Mouse (Mus musculus) forebrain, embryonic 11.5 days (tissue): ENCODE measurements around the gene Pde10a. TPM values are rescaled to one million over a fixed set of nuclear protein-coding genes. Genes with fewer than 3 reads are reported as not detected.

Experiments
- ATAC-seq: fragments of 200-750 bp; cut with Nextera tagmentation; replicated peaks from 2 replicates; pipeline ENCODE4 v1.8.0; 2017; ENCODE audit warnings: moderate TSS enrichment; ENCODE audit not compliant: low FRiP score
- DNase-seq: peaks from one replicate; pipeline ENCODE4 v3.0.0-alpha.2; 2017; ENCODE audit warnings: low spot score
- H3K27ac ChIP-seq: fragments of 300-500 bp; sonication (generic); 2 replicates; pipeline ENCODE4 v1.5.1; 2014; ENCODE audit warnings: low read depth, low read length
- H3K27me3 ChIP-seq: fragments of 300-500 bp; sonication (generic); 2 replicates; pipeline ENCODE4 v1.6.1; 2014; ENCODE audit warnings: mild to moderate bottlenecking, low read length, mixed read lengths; ENCODE audit not compliant: control insufficient read depth, insufficient read depth
- H3K36me3 ChIP-seq: fragments of 300-500 bp; sonication (generic); 2 replicates; pipeline ENCODE4 v1.6.1; 2014; ENCODE audit warnings: mild to moderate bottlenecking, low read length, moderate library complexity, mixed read lengths; ENCODE audit not compliant: control insufficient read depth, insufficient read depth
- H3K4me1 ChIP-seq: fragments of 300-500 bp; sonication (generic); replicated peaks from 2 replicates; pipeline ENCODE4 v1.6.1; 2014; ENCODE audit warnings: low read length, mixed read lengths; ENCODE audit not compliant: control insufficient read depth, insufficient read depth
- H3K4me2 ChIP-seq: fragments of 300-500 bp; sonication (generic); 2 replicates; pipeline ENCODE4 v1.6.1; 2014; ENCODE audit warnings: low read depth, mild to moderate bottlenecking, low read length, moderate library complexity, mixed read lengths; ENCODE audit not compliant: severe bottlenecking
- H3K4me3 ChIP-seq: fragments of 300-500 bp; sonication (generic); 2 replicates; pipeline ENCODE4 v1.5.1; 2014; ENCODE audit warnings: low read depth, low read length
- H3K9ac ChIP-seq: fragments of 300-500 bp; sonication (generic); 2 replicates; pipeline ENCODE4 v1.6.1; 2014; ENCODE audit warnings: low read length
- H3K9me3 ChIP-seq: fragments of 300-500 bp; sonication (generic); 2 replicates; pipeline ENCODE4 v1.6.1; 2016; ENCODE audit warnings: low read length, mixed read lengths; ENCODE audit not compliant: control insufficient read depth
- WGBS: fragments of 180-500 bp; shearing (Covaris S2); extraction: QIAGEN DNeasy Blood & Tissue Kit; methylation state at CpG from one replicate; pipeline ENCODE4 v1.1.7; 2014; 5-methylcytosine and 5-hydroxymethylcytosine counted together
- polyA plus RNA-seq: library from polyadenylated mRNA; unstranded; fragments of >200 nt; fragmentation: Nextera tagmentation; extraction: Ambion mirVana; gene quantifications from 2 replicates; pipeline ENCODE4 v1.2.1, GENCODE M21; 2014

Gene Pde10a
- polyA plus RNA-seq, 1 experiment from 2014 or later, result 9.0 TPM

GRCm38 (mm10) chr17:8580360-8580759 lies 55.2 kb downstream of the Pde10a start:
- ATAC-seq, result no peak

GRCm38 (mm10) chr17:8581579-8581978 lies 56.4 kb downstream of the Pde10a start:
- Histone ChIP-seq H3K36me3 (no peaks in the 10 kb centered on the region), H3K27ac (no peak overlapping the region), H3K9ac (no peak overlapping the region), H3K27me3 (no peaks in the 10 kb centered on the region), H3K4me1 (no peaks in the 10 kb centered on the region), H3K9me3 (no peaks in the 10 kb centered on the region), H3K4me3 (no peak overlapping the region), H3K4me2 (no peak overlapping the region)
- DNase-seq, result no peak
- 79% methylated on average over 8 of the region's 8 CpGs for WGBS
- no peak for ATAC-seq

More at GRCm38 (mm10) chr17:8580360-8580759, 55.2 kb downstream of the Pde10a start:
- DNase-seq, result no peak
- no peak overlapping the region for H3K9ac ChIP-seq
- H3K27me3 ChIP-seq, result no peaks in the 10 kb centered on the region
- WGBS, result 68% methylated on average over 3 of the region's 3 CpGs
- H3K27ac ChIP-seq, result no peak overlapping the region
- no peak overlapping the region for H3K4me2 ChIP-seq
- H3K4me1 ChIP-seq, result no peaks in the 10 kb centered on the region
- H3K36me3 ChIP-seq, result no peaks in the 10 kb centered on the region
- no peak overlapping the region for H3K4me3 ChIP-seq
- H3K9me3 ChIP-seq, result no peaks in the 10 kb centered on the region

GRCm38 (mm10) chr17:8592427-8593277 lies 67.5 kb downstream of the Pde10a start:
- Histone ChIP-seq H3K9me3 (no peaks in the 10 kb centered on the region), H3K4me2 (peak overlapping the region; percentile 53), H3K9ac (peak overlapping the region; percentile 44), H3K4me1 (no peaks in the 10 kb centered on the region), H3K4me3 (peak overlapping the region; percentile 22; the same call in 1 of the 2 replicates), H3K27ac (no peak overlapping the region), H3K36me3 (no peaks in the 10 kb centered on the region), H3K27me3 (no peaks in the 10 kb centered on the region)
- DNase-seq, result peak; percentile 81
- 20% methylated on average over 22 of the region's 22 CpGs for WGBS
- peak; percentile 58; the same call in 1 of the 2 replicates for ATAC-seq

GRCm38 (mm10) chr17:8597790-8598189 lies 72.6 kb downstream of the Pde10a start:
- no peaks in the 10 kb centered on the region for H3K36me3 ChIP-seq
- DNase-seq, result peak; percentile 75

GRCm38 (mm10) chr17:8602976-8603375 lies 77.8 kb downstream of the Pde10a start:
- Histone ChIP-seq H3K27ac (no peak overlapping the region), H3K9me3 (no peaks in the 10 kb centered on the region), H3K4me2 (no peak overlapping the region), H3K4me1 (no peaks in the 10 kb centered on the region), H3K9ac (no peak overlapping the region), H3K27me3 (no peaks in the 10 kb centered on the region), H3K4me3 (no peak overlapping the region), H3K36me3 (no peaks in the 10 kb centered on the region)
- 88% methylated on average over 3 of the region's 3 CpGs for WGBS
- ATAC-seq (no peak), DNase-seq (no peak)

More at GRCm38 (mm10) chr17:8597790-8598189, 72.6 kb downstream of the Pde10a start:
- peak; percentile 49 for ATAC-seq
- H3K9me3 ChIP-seq, result no peaks in the 10 kb centered on the region
- H3K27me3 ChIP-seq, result no peaks in the 10 kb centered on the region
- H3K9ac ChIP-seq, result no peak overlapping the region
- H3K27ac ChIP-seq, result no peak overlapping the region
- no peak overlapping the region for H3K4me2 ChIP-seq
- no peaks in the 10 kb centered on the region for H3K4me1 ChIP-seq
- WGBS, result 11% methylated on average over 7 of the region's 7 CpGs
- H3K4me3 ChIP-seq, result no peak overlapping the region

GRCm38 (mm10) chr17:8605921-8606320 lies 80.7 kb downstream of the Pde10a start:
- ATAC-seq, result no peak
- Histone ChIP-seq H3K27me3 (no peaks in the 10 kb centered on the region), H3K4me1 (no peaks in the 10 kb centered on the region), H3K27ac (no peak overlapping the region), H3K4me2 (no peak overlapping the region), H3K9ac (no peak overlapping the region), H3K4me3 (no peak overlapping the region), H3K9me3 (no peaks in the 10 kb centered on the region), H3K36me3 (no peaks in the 10 kb centered on the region)
- WGBS, result 88% methylated on average over 5 of the region's 5 CpGs
- DNase-seq, result no peak

- Histone ChIP-seq H3K9ac (no peak overlapping the region), H3K4me3 (no peak overlapping the region), H3K4me1 (no peaks in the 10 kb centered on the region), H3K27ac (no peak overlapping the region), H3K9me3 (no peaks in the 10 kb centered on the region), H3K36me3 (no peaks in the 10 kb centered on the region), H3K27me3 (no peaks in the 10 kb centered on the region), H3K4me2 (no peak overlapping the region)
- WGBS, result 81% methylated on average over 3 of the region's 3 CpGs
- no peak for DNase-seq
- no peak for ATAC-seq
Observed at GRCm38 (mm10) chr17:8606695-8607094, 81.5 kb downstream of the Pde10a start.

- H3K4me1 ChIP-seq, result no peaks in the 10 kb centered on the region
- ATAC-seq, result no peak
- H3K9me3 ChIP-seq, result no peaks in the 10 kb centered on the region
- no peaks in the 10 kb centered on the region for H3K36me3 ChIP-seq
- H3K4me2 ChIP-seq, result no peak overlapping the region
- H3K27me3 ChIP-seq, result no peaks in the 10 kb centered on the region
- WGBS, result 87% methylated on average over 4 of the region's 4 CpGs
- H3K27ac ChIP-seq, result no peak overlapping the region
- H3K4me3 ChIP-seq, result no peak overlapping the region
- no peak overlapping the region for H3K9ac ChIP-seq
- no peak for DNase-seq
Observed at GRCm38 (mm10) chr17:8611916-8612315, 86.7 kb downstream of the Pde10a start.
